Mouse (Mus musculus) kidney, postnatal 4 days (tissue): ENCODE results near the gene Tmem190.
A peak's percentile ranks its signal among the peaks of the same experiment; 100 is the strongest.
"Not testable (repeated sequence)": the region's sequence is repeated elsewhere in the genome, so short reads cannot be mapped to it uniquely, and the experiment has no call there.

Experiments used
- DNase-seq, 2 experiments: peaks; one replicate each; pipeline ENCODE4 v3.0.0; 2021; ENCODE audit warnings: mixed read lengths in 2 of 2

Tmem190 gene

DNA sequence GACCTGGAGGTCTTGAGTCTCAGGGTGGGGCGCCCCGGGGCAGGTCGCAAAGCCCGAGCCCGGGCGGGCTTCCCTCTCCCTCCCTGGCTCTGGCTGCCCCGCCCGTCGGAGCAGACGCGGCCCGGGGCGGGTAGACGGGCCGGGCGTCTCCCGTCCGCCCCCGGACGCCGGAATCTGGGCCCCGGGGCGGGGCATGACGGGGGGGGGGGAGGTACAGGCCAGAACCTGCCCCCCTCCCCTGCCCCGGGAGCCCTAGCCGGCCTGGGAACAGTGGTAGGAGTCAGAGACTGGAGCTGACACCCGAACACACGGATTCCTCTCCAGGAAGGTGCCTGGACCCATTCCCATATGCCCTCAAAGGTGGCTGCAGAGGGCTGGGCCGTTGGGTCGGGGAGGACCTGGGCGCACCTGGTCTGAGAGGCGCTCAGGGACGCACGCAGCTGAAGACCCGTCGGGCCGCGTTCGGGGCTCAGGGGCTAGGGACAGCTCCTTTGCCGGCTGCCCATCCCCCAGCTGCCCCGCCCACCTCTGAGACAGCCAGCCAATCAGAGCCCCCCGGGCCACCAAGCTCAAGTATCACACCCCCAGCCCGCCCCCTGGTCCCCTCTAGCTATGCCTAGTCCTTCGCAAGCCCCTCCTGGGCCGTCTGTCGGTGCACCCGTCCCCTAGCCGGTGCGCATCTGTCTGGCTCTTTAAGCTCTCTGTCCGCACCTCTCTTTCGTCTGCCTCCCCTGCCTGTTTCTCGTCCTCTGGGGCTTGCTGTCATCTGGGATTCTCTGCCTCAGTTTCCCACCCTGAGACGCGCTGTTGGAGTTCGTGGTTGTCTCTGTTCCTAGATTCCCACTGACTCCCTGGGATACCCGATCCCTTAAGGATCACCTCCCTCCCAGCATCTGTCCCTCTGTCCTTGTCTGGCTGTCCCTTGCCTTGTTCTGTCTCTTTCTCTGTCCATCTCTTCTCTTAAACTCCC is 5.6 kb upstream of the Tmem190 start:
- peak; percentile 87 to 92 for DNase-seq

DNA sequence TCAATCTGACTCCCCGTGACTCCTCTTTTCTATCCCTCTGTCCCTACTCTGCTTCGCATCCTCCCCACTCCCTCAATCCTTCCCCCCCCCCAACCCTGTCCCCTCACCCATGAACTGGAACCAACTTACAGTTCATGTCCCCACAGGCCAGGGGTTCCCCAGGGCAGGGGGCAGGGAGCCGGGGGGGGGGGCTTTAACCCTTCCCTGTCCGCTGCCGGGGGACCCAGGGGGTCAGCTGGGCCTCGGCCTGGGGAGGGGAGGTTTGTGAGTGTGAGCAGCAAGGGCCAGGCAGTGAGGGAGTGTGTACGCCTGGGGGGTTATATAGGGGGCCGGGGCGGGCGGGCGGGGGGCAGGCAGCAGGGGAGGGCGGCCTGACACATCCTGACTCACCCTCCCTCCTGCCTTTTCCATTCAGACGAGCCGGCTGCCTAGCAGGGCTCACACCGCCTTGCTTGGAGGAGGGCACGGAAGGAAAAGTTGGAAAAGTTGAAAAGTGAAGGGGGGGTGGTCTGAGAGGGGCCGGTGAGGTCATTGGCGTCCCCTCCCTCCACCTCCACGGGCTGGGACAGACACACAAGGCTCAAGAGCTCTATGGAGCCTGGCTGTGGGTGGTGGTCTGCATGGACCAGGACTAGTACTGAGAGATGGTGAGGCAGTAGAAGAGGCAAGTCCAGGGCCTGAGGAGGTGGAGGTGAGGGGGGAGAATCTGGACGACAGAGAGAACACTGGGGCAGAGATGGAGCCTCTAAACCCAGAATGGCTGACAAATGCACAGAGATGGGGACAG is 4.7 kb upstream of the Tmem190 start:
- no peak for DNase-seq

- no peak for DNase-seq
Observed at GRCm38 (mm10) chr7:4779921-4780320, 2.8 kb upstream of the Tmem190 start.

GRCm38 (mm10) chr7:4782130-4782529 is 607 bp upstream of the Tmem190 start:
- no peak for DNase-seq

DNA sequence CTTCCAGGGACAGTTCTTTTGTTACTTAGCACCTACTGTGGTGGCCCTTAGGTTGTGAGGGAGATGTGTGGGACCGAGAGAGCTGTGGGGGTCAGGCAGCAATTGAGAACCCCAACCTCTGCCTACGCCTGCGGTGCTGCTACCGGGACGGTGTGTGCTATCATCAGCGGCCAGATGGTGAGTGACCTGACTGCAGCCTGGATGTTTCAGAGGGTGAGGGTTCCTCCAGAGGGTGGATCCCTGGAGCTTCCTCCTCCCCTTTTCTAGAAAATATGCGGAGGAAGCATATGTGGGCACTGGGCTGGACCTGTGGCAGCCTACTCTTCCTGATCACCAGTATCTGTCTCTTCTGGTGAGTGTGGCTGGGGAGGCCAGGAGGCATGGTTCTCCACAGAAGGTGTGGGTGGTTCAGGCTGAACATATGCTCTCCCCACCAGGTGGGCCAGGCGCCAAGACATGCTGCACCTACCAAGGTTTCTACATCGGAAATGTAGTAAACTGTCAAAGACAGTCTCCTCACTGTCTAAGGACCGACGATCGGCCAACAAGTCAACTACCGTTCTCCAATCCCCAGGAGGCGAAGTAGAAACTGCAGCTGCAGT is 1.0 kb downstream of the Tmem190 start:
- DNase-seq: no peak

- DNase-seq: peak; percentile 78 to 87
Observed at GRCm38 (mm10) chr7:4788499-4789435, 6.0 kb downstream of the Tmem190 start.

DNA sequence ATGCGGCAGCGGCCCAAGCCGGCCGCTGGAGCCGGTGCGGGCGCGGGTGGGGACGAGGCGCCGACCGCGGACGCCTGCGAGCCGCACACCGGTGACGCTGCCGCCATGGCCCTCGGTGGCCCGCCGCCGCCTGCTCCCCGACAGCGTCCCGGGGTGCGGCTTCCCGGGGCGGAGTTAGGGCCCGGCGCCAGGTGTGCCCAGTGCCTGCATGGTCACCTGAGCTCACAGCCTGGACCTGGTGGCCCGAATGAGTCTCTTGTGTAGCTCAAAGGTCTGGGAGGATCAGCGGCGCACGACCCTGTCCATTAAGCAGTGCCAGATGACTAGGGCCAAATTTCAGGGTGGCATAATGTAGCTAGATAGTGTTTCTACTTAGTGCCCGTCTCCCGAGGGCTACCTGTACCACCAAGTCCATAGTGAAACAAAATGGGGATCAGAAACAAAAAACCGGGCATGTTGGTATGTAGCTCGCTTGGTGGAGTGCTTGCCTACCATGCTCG is 6.7 kb downstream of the Tmem190 start, which contains the start of gene Tmem238:
Gene Tmem238, minus strand, starts transcription at position 221 of the 500 bp plus-strand sequence.
- peak; percentile 71 to 81 for DNase-seq

- peak; percentile 95 to 97 for DNase-seq
Observed at GRCm38 (mm10) chr7:4792278-4793212, 9.8 kb downstream of the Tmem190 start, which contains the start of gene Rpl28. Gene Rpl28, plus strand, starts transcription at chr7:4792874.

- peak in 1 of 2 experiments; percentile 29 for DNase-seq
Observed at GRCm38 (mm10) chr7:4793248-4793647, 10.5 kb downstream of the Tmem190 start.

GRCm38 (mm10) chr7:4793674-4794073 is 10.9 kb downstream of the Tmem190 start:
- DNase-seq: no peak

GRCm38 (mm10) chr7:4794631-4795168 is 12.0 kb downstream of the Tmem190 start:
- DNase-seq: no peak

DNA sequence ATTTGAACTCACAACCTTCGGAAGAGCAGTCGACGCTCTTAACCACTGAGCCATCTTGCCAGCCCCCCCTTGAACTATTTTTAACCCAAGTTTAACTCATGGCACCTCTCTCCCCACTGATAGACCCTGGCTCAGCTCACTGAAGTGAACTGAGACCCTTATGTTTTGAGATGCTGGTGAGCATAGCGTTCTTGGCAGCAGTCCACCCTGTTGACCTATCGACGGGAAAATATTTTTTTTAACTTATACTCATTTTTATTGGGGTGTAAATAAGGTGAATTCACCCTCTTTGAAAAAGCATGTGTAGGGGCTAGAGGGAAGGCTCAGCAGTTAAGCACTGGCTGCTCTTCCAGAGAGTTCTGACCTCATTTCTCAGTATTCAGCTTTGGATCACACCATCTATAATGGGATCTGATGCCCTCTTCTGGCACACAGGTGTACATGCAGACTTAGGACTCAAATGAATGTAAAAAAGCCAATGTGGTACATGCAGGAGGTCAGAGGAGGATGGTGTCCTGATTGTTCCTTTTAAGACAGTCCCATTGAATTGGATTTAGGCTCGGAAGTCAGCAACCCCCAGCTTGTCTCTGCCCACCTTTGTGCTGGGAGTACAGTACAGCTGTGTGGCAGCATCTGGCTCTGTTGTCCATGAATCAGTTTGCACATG is 13.2 kb downstream of the Tmem190 start:
- DNase-seq: peak in 1 of 2 experiments; percentile 32

- no peak for DNase-seq
Observed at GRCm38 (mm10) chr7:4802247-4802646, 19.5 kb downstream of the Tmem190 start.

- peak in 1 of 2 experiments; percentile 23 for DNase-seq
Observed at GRCm38 (mm10) chr7:4806716-4807115, 24.0 kb downstream of the Tmem190 start.

GRCm38 (mm10) chr7:4811131-4811530 is 28.4 kb downstream of the Tmem190 start:
- not testable (repeated sequence) for DNase-seq

DNA sequence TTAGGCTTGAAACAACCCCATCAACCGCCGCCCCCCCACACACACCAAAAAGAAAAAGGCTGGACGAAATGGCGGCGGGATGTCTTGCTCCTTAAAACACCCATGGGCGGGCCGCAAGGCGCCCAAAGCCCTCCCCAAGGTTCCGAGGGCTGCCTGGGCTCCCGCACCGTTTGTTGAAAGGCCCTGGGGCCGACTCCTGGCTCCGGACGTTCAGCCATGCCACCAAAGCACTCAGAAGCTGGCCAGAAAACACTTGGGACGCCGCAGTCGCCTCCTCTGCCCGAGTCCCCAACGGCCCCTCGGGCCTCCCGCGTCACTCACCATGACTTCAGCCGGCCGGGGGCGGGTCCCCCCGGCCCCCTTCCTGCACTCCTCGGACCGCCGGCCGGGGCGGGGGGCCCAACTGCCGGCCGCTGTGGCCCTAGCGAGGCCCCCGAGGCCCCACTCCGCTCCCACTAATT is 29.1 kb downstream of the Tmem190 start:
- no peak for DNase-seq

DNA sequence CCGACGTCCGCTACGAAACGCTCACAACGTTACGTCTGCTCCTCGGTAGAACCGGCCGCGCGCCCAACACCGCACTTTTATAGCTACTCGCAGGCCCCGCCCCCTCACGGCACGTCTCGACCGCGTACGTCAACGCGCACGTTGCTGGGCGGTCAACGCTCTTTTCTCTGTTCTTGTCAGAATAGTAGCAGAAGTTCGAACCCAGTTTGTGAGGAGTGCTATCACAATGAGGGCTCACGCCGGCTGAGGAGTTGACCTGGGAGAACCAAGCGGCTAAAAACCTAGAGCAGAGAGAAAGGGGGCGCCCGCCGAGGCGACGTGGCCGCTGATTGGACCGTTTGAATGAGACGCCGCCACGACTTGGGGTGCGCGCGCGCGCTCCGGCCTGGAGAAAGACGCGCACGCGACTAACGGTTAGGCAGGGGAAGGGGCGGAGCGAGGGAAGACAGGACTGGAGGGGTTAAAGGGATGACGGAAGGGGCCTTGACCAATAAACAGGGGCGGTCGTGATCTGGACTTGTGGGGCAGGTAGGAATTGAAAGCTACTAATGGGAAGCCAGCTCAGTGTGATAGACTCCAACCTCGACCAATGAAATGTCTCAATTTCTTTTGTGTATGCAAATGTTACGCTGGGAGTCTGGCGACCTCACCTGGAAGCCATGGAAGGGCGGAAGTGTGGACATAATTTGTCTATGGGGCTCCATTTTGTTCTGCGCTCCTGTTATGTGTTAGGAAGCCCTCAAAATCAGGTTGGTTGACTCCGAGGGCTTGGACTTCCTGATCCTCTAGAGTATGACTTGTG is 29.8 kb downstream of the Tmem190 start, which contains the start of gene Ube2s:
Gene Ube2s, minus strand, starts transcription at position 288 of the 802 bp plus-strand sequence.
- DNase-seq: peak; percentile 99

- no peak for DNase-seq
Observed at GRCm38 (mm10) chr7:4813105-4813791, 30.5 kb downstream of the Tmem190 start.
